Mouse (Mus musculus): Measurements from ENCODE around the gene Ugt1a9.
A peak's percentile ranks its signal among the peaks of the same experiment; 100 is the strongest.
"Not testable (repeated sequence)": the region's sequence is repeated elsewhere in the genome, so short reads cannot be mapped to it uniquely, and the experiment has no call there.

The Ugt1a9 gene

DNA sequence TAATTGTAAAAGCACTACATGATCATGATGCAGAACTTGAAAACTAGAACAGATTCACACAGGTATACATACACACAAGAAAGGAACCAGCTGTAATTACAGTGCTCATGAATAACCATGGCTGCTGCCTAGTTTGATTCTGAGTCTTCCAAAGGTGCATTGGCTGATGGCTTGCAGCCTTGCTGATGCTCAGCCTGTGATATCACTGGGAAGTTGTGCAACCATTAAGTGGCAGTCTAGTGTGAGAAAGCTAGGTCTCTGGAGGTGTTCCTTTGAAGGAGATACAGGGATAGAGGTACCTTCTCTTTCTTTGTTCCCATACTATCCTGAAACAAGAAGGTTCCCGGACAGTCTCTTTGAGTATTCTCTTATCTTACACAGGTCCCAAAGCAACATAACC lies 148.5 kb downstream of the Ugt1a9 start:
- no peak for DNase-seq (ENCODE audit: low read depth, low spot score)

DNA sequence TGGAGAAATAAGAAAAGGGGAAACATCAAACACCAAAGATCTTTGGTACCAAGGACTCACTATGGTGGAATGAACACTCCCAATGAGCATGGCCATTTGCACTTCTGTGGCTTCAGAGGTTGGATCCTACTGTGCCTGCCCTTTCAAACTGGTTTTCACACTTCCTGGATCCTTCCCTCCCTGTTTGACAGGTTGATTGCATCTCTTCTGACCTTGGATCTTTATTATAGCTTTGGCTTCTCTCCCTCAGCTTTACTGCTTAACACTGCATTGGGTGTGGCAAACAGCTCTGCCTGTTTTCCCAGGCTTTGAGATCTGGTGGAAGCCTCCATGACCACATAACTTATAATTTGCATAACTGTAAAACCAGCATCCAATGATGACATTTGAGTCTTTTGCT lies 149.7 kb downstream of the Ugt1a9 start:
- DNase-seq (ENCODE audit: low read depth, low spot score), result peak; percentile 56

- DNase-seq (ENCODE audit: low read depth, low spot score), result no peak
These were observed 151.6 kb downstream of the Ugt1a9 start for GRCm38 (mm10) chr1:88222216-88222615.

DNA sequence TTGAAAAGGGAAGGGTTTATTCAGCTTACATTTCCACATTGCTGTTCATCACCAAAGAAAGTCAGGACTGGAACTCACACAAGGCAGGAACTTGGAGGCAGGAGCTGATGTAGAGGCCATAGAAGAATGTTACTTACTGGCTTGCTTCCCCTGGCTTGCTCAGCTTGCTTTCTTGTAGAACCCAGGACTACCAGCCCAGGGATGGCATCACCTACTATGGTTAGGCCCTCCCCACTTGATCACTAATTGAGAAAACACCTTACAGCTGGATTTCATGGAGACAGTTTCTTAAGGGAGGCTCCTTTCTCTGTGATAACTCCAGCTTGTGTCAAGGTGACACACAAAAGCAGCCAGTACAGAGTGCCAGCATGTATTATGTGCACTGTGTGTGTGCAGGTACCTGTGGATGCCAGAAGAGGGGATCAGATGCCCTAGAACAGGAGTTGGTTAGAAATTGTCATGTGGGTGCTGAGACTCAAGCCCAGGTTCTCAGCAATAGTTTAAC lies 152.5 kb downstream of the Ugt1a9 start:
- not testable (repeated sequence) for DNase-seq (ENCODE audit: low read depth, low spot score)

GRCm38 (mm10) chr1:88223591-88223990 lies 153.0 kb downstream of the Ugt1a9 start:
- DNase-seq (ENCODE audit: low read depth, low spot score), result no peak

DNA sequence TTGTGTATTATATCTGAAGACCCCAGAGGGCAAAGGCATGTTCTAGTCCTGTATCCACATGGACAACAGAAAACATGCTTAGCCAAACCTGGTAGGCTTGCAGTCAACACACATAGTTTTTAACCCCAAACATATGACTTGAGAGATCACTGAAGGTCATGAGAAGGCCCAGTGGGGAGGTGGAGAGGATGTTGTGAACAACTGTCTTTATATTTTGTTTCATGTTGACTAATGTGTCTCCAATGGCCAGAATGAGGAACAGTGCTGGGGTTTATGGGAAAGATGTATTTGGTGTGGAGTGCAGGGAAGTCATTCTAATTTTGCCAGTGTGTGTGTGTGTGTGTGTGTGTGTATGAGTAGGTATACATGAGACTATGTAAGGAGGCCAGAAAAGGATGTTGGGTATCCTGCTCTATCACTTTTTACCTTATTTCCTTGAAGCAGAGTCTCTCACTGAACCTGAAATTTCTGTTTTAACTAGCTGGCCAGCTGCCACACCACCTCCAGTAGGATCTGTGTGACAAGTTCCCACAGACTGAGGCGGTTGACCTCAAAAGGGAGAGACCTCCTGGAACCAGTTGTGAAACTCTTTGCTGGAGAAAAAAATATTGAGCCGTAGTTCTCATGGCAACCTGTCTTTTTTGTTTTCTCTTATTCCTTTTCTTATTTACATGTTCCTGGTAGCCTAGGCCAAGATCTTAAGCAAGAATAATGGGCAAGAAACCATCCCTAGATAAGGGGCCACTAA lies 153.6 kb downstream of the Ugt1a9 start:
- DNase-seq (ENCODE audit: low read depth, low spot score), result no peak

DNA sequence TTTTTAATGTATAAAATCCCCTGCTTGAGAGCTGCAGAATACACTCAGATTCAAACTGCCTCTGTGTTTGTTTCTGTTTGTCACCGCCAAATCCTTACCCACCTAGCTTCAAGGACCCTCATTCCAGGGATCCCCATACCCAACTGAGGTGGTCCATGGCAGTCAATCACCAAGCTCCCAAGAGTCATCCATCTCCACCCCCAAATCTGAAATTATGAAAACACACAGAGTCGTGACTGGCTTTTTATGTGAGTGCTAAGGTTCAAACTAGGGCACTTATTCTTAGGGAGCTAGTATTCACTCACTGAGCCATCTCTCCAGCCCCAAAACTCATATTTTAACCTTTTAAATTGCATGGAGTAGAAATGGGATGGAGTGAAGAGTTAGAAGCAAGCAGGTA lies 154.7 kb downstream of the Ugt1a9 start:
- not testable (repeated sequence) for DNase-seq (ENCODE audit: low read depth, low spot score)

- no peak for DNase-seq (ENCODE audit: low read depth, low spot score)
These were observed 155.1 kb downstream of the Ugt1a9 start for GRCm38 (mm10) chr1:88225741-88226140.

DNA sequence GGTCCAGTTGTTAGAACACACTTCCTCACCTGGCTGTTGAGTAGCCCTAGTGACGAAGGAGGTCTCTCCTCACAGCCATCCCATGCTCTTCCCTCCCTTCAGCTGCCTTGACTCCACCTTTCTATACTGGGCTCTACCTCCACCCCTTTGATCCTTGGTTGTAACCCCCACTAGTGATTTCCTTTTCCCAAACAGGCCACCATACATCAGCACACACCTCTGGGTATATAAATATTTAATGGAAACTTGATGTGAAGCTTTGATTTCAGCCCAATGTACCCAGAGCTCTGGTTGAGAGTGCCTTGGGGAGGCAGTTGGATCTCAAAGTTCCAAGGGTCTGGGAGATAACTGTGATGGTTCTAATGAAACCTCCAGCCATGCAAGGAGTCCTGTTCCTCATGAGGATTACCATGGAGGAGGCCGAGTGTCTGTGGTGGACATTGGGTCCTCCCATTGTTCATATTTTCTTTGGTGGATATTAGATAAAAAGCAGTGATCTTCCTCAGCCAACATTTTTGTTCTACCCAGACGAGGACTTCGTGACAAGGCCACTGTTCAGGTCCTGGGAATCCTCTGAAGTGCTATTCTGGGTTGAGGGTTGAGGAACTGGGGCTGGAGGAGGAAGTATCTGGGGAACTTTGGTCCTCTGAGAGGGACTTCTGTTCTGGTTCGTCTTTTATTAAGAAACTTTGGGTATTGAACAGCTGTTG lies 156.2 kb downstream of the Ugt1a9 start, which contains the start of gene Mroh2a:
Mroh2a (plus strand) TSS at position 317 of the 710 bp plus-strand sequence.
- no peak for DNase-seq (ENCODE audit: low read depth, low spot score)

DNA sequence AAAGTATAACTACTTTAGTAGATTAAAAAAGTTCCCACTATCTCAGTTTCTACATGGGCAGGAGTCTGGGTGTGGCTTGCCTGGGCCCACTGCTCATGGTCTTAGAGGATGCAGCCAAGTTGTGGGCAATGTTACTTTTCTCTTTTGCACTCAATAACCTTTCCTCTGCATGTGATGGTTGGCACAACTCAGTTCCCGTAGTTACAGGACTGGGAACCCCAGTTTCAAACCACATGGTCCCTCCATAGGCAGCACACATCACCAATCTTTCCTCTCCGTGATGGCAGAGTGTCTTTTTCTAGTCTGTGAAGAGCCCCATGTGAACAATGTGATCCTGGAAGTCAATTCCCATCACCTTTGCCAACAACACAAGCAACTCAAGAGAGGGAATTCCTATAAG lies 156.9 kb downstream of the Ugt1a9 start:
- no peak for DNase-seq (ENCODE audit: low read depth, low spot score)

GRCm38 (mm10) chr1:88228121-88228520 lies 157.5 kb downstream of the Ugt1a9 start:
- DNase-seq (ENCODE audit: low read depth, low spot score), result no peak

DNA sequence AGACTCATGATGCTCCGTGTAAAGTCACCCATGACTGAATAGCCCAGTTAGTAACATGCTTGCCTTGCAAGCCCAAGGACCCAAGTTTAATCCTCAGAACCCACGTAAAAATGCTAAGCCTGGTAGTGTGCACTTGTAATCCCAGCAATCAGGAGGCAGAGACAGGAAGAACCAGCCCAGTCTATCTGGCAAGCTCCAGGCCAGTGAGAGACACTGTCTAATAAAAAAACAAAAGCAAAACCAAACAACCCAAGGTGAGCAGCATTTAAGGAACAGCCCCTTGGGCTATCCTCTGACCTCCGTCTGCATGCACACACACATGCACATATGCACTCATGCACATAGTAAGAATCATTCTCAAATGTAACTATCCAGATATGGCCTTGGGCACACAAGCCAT lies 159.0 kb downstream of the Ugt1a9 start:
- DNase-seq (ENCODE audit: low read depth, low spot score), result no peak

DNA sequence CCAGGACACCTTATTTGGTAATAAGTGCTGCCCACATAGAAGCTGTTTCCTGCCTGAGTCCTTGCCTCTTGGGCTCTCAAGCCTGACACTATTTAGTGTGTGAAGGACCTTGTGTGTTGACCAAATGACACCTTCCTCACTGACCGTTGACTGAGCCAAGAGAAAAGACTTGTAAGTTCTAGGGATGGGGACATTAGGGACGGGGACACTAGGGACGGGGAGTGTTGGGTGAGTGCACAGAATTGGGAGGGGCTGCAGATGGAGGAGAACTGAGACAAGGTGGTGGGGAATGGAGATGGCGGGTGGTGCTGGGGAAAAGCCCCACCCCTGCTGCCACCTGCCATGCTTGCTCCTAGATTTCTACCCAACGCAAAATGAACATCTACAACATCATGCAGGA lies 159.4 kb downstream of the Ugt1a9 start:
- no peak for DNase-seq (ENCODE audit: low read depth, low spot score)

GRCm38 (mm10) chr1:88230421-88230820 lies 159.8 kb downstream of the Ugt1a9 start:
- no peak for DNase-seq (ENCODE audit: low read depth, low spot score)

DNA sequence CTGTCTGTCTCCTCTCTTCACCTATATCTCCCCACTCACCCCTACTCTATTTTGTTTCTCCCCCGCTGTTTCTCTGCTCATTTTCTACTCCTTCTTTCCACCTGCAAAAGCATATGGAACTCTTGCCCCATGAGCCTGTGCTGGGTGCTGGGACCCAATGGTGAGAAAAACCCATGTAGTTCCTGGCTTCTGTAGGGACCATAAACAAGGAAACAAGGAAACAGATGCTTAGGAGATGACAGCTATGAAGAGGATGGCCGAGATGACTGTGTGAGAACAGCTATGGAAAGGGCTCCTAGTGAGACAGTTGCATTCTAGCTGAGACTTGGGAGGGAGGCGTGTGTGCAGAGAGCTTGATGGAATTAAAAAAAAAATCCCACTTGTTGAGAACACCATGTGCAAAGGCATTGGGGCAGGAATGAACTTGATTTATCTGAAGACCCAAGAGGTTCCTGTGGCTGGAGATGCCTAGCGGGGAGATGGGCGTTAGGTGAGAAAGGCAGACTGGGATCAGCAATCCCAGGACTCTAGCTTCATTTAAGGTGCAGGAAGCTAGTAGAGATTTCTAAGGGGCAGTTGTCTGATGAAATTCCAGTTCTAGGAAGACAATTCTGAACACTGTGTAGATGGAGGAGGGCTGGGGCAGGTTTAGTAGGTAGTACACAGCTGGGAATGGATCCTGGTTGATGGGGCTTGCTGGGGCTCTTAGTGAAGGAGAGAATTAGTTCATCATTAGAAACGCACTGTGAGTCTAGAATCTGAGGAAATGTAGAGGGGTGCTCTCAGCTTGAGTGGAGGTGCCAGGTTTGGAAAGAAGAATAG lies 160.6 kb downstream of the Ugt1a9 start:
- DNase-seq (ENCODE audit: low read depth, low spot score), result no peak

DNA sequence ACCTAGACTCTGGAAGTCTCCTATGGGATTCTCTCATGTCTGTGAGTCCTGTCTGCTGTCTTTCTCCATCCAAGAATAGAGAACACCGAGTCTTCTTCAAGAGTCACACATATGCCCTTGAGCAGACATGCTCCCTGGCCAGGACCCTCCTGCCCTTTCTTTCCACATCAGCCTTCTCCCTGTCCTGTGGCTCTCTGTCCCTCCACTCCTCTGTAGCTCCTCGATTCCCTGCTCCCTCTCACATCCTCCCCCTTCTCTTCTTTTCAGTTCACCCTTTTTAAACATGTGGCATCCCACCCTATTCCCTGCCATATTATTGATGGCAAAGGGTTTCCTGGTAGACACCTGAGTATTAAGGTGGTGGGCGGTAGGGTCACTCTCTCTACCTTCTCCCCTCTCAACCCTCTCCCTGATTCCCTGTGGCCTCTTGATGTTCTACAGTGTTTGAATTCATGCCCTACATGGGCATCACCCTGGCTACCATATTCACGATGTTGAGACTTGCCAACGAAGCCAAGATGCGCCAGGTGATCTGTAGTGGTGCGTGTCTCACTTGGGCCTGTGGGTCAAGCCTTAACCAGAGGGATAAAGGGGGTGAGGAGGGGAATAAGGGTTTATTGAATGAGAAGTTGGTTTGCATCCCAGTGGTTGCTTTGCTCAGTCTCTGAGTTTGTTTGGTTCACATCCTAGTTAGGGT lies 161.4 kb downstream of the Ugt1a9 start:
- no peak for DNase-seq (ENCODE audit: low read depth, low spot score)

GRCm38 (mm10) chr1:88232664-88233380 lies 162.2 kb downstream of the Ugt1a9 start:
- no peak for DNase-seq (ENCODE audit: low read depth, low spot score)

DNA sequence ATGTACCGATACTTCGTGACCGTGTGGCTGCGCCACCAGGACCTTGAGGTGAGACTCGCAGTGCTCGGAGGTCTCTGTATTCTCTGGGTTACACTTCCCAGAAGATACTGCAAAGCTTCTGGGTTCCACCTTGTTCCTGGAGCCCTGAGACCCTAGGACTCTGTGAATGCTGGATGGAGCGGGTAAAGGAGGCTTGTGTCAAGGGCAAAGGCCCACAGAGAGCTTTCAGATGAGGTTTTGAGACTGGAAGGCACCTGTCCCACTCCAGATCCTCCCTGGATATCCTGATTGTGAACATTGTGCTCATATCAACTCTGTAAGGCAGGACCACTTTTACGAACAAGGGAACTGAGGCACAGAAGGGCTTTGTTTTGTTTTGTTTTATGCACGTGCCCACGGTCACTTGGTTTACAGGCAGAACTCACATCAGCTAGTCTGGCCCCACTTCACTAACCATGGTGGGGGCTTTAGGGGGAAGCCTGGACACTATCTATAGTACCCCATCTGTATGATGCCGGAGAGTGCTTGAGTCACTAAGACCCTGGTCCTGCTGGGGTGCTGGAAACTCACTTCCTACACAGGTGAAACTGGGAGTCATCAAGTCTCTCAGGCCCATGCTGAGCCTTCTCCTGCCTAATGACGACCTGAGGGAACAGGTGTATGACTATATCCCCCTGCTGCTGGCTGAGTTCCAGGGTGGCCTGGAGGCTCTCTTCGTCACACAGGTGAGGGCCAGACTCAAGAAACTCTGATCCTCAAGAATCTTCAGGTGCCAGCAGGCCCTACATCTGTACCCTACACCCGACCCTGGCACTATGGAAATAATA lies 163.0 kb downstream of the Ugt1a9 start:
- DNase-seq (ENCODE audit: low read depth, low spot score), result no peak

DNA sequence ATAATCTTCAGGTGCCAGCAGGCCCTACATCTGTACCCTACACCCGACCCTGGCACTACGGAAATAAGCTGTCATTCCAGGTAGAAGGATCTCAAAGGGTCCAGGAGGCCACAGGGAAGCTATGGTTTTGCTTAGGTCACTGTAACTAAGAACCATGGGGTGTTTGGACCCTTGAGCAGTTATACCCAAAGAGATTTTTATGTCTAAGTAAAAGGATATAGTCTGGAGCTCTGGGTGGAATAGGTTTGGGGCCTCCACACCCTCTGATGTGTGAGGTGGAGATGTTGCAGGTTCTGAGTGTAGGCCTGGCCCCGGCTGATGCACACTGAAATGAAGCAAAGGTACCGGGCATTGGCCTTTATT lies 163.6 kb downstream of the Ugt1a9 start:
- DNase-seq (ENCODE audit: low read depth, low spot score), result no peak

DNA sequence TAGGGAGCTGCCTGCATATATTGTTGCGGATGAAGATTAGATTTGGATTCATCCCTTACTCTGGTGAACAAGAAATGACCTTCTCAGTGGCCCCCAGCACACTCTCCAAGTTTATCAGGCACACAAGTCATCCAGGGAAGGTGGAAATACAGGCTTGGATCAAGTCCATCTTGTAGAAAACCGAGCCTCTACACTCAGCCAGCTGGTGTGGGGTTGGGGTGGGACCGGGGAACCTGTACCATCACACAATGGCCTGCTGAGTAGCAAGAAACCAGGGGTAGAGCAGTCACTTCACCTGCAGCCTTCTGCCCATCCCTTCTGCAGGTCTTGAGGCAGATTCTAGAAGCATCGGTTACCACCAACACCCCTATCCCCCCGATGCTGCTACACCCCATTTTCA lies 164.0 kb downstream of the Ugt1a9 start:
- no peak for DNase-seq (ENCODE audit: low read depth, low spot score)

Measured in R1 (cell line).